In genomic region chr14:73162192-73162800, GRCm38 (mm10) we compare ENCODE assay signal across 22 mouse cellular contexts. TPM values are rescaled to one million over a fixed set of nuclear protein-coding genes. Genes with fewer than 3 reads are reported as not detected.
A peak's percentile ranks its signal among the peaks of the same experiment; 100 is the strongest.
DNase-seq lines count a peak whose midpoint lies in the region; ATAC-seq lines count a peak whose summit lies in the region.
"Had no signal": no experiment of that assay in that cellular context is flagged by ENCODE, and none has a peak within 500 bp of the region (broad histone marks: within the 10 kb centered on the region; RNA-seq: fewer than 3 reads in every experiment).

No protein-coding gene starts in this region.

- H3K9me3 ChIP-seq in heart, embryonic 11.5 days (replicated peaks; ENCODE audit: control insufficient read depth, low read length), result no peaks in the 10 kb centered on the region
- H3K9me3 ChIP-seq in limb, embryonic 10.5 days (replicated peaks), result no peaks in the 10 kb centered on the region
- H3K9me3 ChIP-seq: forebrain, embryonic 15.5 days; hindbrain, embryonic 13.5 days had no signal

- H3K4me1 ChIP-seq in heart, embryonic 11.5 days (ENCODE audit: control insufficient read depth, insufficient read depth, low read length), result no peaks in the 10 kb centered on the region
- 0 out of 2 replicates have a peak, but pooled peaks cover 7% of the 10 kb centered on the region for H3K4me1 ChIP-seq in limb, embryonic 10.5 days
- H3K4me1 ChIP-seq: forebrain, embryonic 15.5 days; hindbrain, embryonic 13.5 days had no signal

- DNase-seq in heart, adult 11 months, result peak; percentile 55
- peak; percentile 62 for DNase-seq in lung, postnatal 36 days
- DNase-seq in lung, postnatal 4 days, result no peak
- DNase-seq in limb, embryonic 10.5 days (ENCODE audit: low spot score), result no peak
- no peak for DNase-seq in layer of hippocampus, postnatal 14 days (ENCODE audit: low spot score in 2 of 2)
- DNase-seq: cerebellum, adult 11-12 months; cerebellum, postnatal 25 days; gastrocnemius, adult 2 months; heart, adult 18-20 months; kidney, adult 9 months; kidney, postnatal 36 days; layer of hippocampus, postnatal 36 days; left cerebral cortex, postnatal 4 days; midbrain, embryonic 14.5 days; retina, postnatal 1 day had no signal

- no peak overlapping the region for H3K9ac ChIP-seq in heart, embryonic 11.5 days (ENCODE audit: low read depth, low read length)
- H3K9ac ChIP-seq: forebrain, embryonic 15.5 days; hindbrain, embryonic 13.5 days; liver, embryonic 14.5 days had no signal

- H3K4me3 ChIP-seq in heart, embryonic 11.5 days (ENCODE audit: low read depth, low read length), result no peak overlapping the region
- no peak overlapping the region for H3K4me3 ChIP-seq in limb, embryonic 10.5 days
- H3K4me3 ChIP-seq: forebrain, embryonic 15.5 days; gastrocnemius, adult 2 months; hindbrain, embryonic 13.5 days; myocyte had no signal

- WGBS in heart, embryonic 11.5 days (ENCODE audit: insufficient replicate concordance), result 90% methylated on average over 13 of the region's 13 CpGs
- WGBS in limb, embryonic 10.5 days, result 96% methylated on average over 13 of the region's 13 CpGs

- H3K27me3 ChIP-seq in heart, embryonic 11.5 days (ENCODE audit: control insufficient read depth, insufficient read depth, low read length), result no peaks in the 10 kb centered on the region
- no peaks in the 10 kb centered on the region for H3K27me3 ChIP-seq in limb, embryonic 10.5 days (ENCODE audit: low read depth, poor library complexity, severe bottlenecking)
- H3K27me3 ChIP-seq: forebrain, embryonic 15.5 days; hindbrain, embryonic 13.5 days had no signal

- no peak overlapping the region for H3K27ac ChIP-seq in heart, embryonic 11.5 days (ENCODE audit: low read depth, low read length)
- no peak overlapping the region for H3K27ac ChIP-seq in limb, embryonic 10.5 days
- H3K27ac ChIP-seq: forebrain, embryonic 15.5 days; gastrocnemius, adult 2 months; hindbrain, embryonic 13.5 days; liver, embryonic 14.5 days; macrophage had no signal

- H3K36me3 ChIP-seq in heart, embryonic 11.5 days (ENCODE audit: control insufficient read depth, insufficient read depth, low read length), result peaks cover 31% of the 10 kb centered on the region
- H3K36me3 ChIP-seq in limb, embryonic 10.5 days, result peaks cover 100% of the 10 kb centered on the region

- no peak for ATAC-seq in heart, embryonic 11.5 days (replicated peaks; ENCODE audit: insufficient number of reproducible peaks, low FRiP score, low TSS enrichment)
- ATAC-seq in granulocyte monocyte progenitor cell, adult 5-6 weeks (replicated peaks; ENCODE audit: poor library complexity, severe bottlenecking), result peak; percentile 97
- ATAC-seq: forebrain, embryonic 15.5 days had no signal

- H3K4me2 ChIP-seq in heart, embryonic 11.5 days, result no peak overlapping the region
- H3K4me2 ChIP-seq: forebrain, embryonic 15.5 days; hindbrain, embryonic 13.5 days had no signal

RNA-seq across cellular contexts. Expression of gene Rcbtb2, which starts 39.5 kb away (rescaled TPM):
- polyA plus RNA-seq in heart, embryonic 11.5 days (2014; fragmentation: Nextera tagmentation; extraction: Ambion mirVana), result 71.4 and 74.7 TPM in 2 replicates
- total RNA-seq in granulocyte monocyte progenitor cell, adult 5-6 weeks (2014; fragmentation: Nextera tagmentation), result 33.5 and 57.3 TPM in 2 replicates
- total RNA-seq in granulocyte monocyte progenitor cell, adult 5-6 weeks (2017), result 28.0 and 35.6 TPM in 2 replicates
- 202 and 208 TPM in 2 replicates for polyA plus RNA-seq in limb, embryonic 10.5 days (2016; fragmentation: Nextera tagmentation; extraction: Ambion mirVana)
- total RNA-seq in layer of hippocampus, postnatal 14 days (2021), result 10 to 100 TPM; 29.2 to 32.2 TPM

Comparison
In these comparisons a context has a peak if more than half of its experiments do, and no peak if none do; other contexts are left out.
1. DNase-seq: peak in heart, adult 11 months (single experiment) and lung, postnatal 36 days (single experiment); none in lung, postnatal 4 days (0 of 2), limb, embryonic 10.5 days (single experiment) and layer of hippocampus, postnatal 14 days (0 of 2).